Mouse (Mus musculus): ENCODE measurements around the gene Cdhr3. TPM values are rescaled to one million over a fixed set of nuclear protein-coding genes. Genes with fewer than 3 reads are reported as not detected.

Cdhr3 gene
- polyA plus RNA-seq, 1 experiment from 2014 or later = not detected

- H3K9ac ChIP-seq (ENCODE audit: low read depth, low read length) = no peak overlapping the region
- no peak overlapping the region for H3K4me2 ChIP-seq (replicated peaks; ENCODE audit: low read depth, low read length)
- no peaks in the 10 kb centered on the region for H3K9me3 ChIP-seq (ENCODE audit: control insufficient read depth, low read length)
- H3K27ac ChIP-seq (ENCODE audit: low read depth, low read length) = no peak overlapping the region
- 82% methylated on average over 9 of the region's 9 CpGs for WGBS
- no peaks in the 10 kb centered on the region for H3K36me3 ChIP-seq (ENCODE audit: control insufficient read depth, insufficient read depth, low read length)
- H3K4me3 ChIP-seq (ENCODE audit: low read length) = no peak overlapping the region
- ATAC-seq (ENCODE audit: low FRiP score, low TSS enrichment) = no peak
- H3K27me3 ChIP-seq (ENCODE audit: control insufficient read depth, insufficient read depth, low read length) = no peaks in the 10 kb centered on the region
- no peaks in the 10 kb centered on the region for H3K4me1 ChIP-seq (ENCODE audit: control insufficient read depth, insufficient read depth, low read length)
These were observed 33.0 kb upstream of the Cdhr3 start for GRCm38 (mm10) chr12:33125594-33126227.

DNA sequence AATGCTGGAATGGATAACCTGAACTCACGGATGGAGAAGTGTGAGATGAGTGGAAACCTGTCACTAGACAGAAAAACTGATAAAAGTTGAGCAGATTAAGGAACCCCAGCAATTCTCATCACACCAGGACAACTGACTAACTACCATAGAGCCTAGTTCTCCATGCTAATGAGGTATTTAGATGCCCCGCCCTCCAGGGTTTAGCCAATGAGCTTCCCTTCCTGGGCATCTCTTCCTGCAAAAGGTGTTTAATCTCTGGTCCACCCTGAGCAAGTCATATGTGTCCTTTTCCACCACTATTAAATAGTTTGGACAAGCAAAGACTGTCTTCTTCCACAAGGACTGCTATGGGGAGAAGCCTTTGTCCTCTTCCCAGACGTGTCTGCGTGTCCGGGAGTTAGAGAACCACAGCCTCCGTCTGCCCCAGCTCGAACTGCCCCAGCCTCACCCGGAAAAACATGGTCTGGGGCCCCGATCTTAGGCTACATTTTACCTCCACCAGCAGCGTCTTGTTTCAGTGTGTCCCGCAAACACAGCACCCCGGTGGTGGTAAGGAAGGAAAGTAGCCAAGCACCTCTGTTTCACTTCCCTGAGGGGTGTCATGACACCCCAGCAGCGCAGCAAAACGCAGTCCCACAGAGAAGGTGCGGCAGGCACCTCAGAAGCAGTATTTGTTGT lies 26.1 kb upstream of the Cdhr3 start:
- Histone ChIP-seq H3K4me3 (ENCODE audit: low read length) (no peak overlapping the region), H3K4me2 (replicated peaks; ENCODE audit: low read depth, low read length) (no peak overlapping the region), H3K9ac (ENCODE audit: low read depth, low read length) (no peak overlapping the region), H3K36me3 (ENCODE audit: control insufficient read depth, insufficient read depth, low read length) (no peaks in the 10 kb centered on the region), H3K9me3 (ENCODE audit: control insufficient read depth, low read length) (no peaks in the 10 kb centered on the region), H3K27ac (ENCODE audit: low read depth, low read length) (no peak overlapping the region), H3K4me1 (ENCODE audit: control insufficient read depth, insufficient read depth, low read length) (no peaks in the 10 kb centered on the region), H3K27me3 (ENCODE audit: control insufficient read depth, insufficient read depth, low read length) (no peaks in the 10 kb centered on the region; the same call in 1 of the 2 replicates)
- WGBS = 47% methylated on average over 15 of the region's 15 CpGs
- ATAC-seq (ENCODE audit: low FRiP score, low TSS enrichment) = no peak

DNA sequence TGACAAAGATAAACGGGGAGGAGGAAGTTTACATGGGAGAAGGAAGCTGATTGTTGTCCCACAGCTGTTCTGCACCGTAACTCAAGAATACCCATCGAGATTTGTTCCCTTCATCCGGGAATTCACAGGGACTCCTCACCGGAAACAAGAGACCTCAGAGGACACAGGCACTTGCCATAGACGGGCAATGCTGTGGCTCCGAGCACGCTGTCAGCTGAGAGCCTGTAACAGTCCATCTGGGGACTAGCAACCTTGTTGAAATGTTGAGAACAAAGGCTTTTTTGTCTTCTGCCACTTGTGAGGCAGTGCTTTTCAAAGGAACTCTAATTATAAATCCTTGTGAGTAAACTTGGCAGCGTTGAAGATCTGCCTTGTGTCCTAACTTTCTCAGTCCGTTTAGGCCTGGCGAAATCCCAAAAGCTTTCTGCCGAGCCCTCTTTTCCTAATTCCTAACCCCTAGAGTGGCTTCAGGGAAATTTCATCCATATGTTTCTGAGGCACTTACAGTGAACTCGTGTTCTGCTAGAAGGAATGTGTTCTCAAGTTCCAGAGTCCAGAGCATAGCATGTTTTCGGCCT lies 18.3 kb upstream of the Cdhr3 start:
- ATAC-seq (ENCODE audit: low FRiP score, low TSS enrichment) = peak; percentile 46; the same call in 1 of the 2 replicates
- Histone ChIP-seq H3K4me3 (ENCODE audit: low read length) (no peak overlapping the region), H3K4me1 (ENCODE audit: control insufficient read depth, insufficient read depth, low read length) (peaks cover 3% of the 10 kb centered on the region; the same call in 1 of the 2 replicates), H3K9me3 (ENCODE audit: control insufficient read depth, low read length) (no peaks in the 10 kb centered on the region), H3K27me3 (ENCODE audit: control insufficient read depth, insufficient read depth, low read length) (no peaks in the 10 kb centered on the region), H3K36me3 (ENCODE audit: control insufficient read depth, insufficient read depth, low read length) (no peaks in the 10 kb centered on the region), H3K27ac (ENCODE audit: low read depth, low read length) (peak overlapping the region; percentile 20; the same call in 1 of the 2 replicates), H3K4me2 (replicated peaks; ENCODE audit: low read depth, low read length) (no peak overlapping the region), H3K9ac (ENCODE audit: low read depth, low read length) (no peak overlapping the region)
- WGBS = 26% methylated on average over 14 of the region's 14 CpGs

DNA sequence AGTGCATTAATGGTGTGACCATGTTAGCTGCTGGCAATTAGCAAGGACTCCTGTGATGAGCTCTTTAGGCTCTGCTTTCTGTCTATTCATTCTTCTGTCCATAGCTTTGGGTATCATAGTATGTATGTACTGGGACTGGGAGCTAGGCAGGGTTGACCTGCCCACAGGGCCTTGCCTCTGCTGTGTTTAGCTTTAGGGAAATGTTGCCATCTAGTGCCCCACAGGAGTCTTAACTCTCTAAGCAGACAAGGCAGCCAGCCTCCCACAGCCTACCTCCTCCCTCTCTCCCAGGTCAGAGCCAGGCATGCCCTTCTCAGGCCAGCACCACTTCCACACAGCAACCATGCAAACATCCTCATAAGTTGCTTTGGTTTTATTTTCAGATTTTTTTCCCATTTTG lies 16.9 kb upstream of the Cdhr3 start:
- Histone ChIP-seq H3K4me2 (replicated peaks; ENCODE audit: low read depth, low read length) (no peak overlapping the region), H3K9me3 (ENCODE audit: control insufficient read depth, low read length) (no peaks in the 10 kb centered on the region), H3K27me3 (ENCODE audit: control insufficient read depth, insufficient read depth, low read length) (no peaks in the 10 kb centered on the region), H3K27ac (ENCODE audit: low read depth, low read length) (no peak overlapping the region), H3K4me3 (ENCODE audit: low read length) (no peak overlapping the region), H3K36me3 (ENCODE audit: control insufficient read depth, insufficient read depth, low read length) (no peaks in the 10 kb centered on the region), H3K4me1 (ENCODE audit: control insufficient read depth, insufficient read depth, low read length) (peaks cover 3% of the 10 kb centered on the region; the same call in 1 of the 2 replicates), H3K9ac (ENCODE audit: low read depth, low read length) (no peak overlapping the region)
- no peak for ATAC-seq (ENCODE audit: low FRiP score, low TSS enrichment)

GRCm38 (mm10) chr12:33106438-33107167 lies 13.9 kb upstream of the Cdhr3 start:
- Histone ChIP-seq H3K4me3 (ENCODE audit: low read length) (no peak overlapping the region), H3K27me3 (ENCODE audit: control insufficient read depth, insufficient read depth, low read length) (no peaks in the 10 kb centered on the region)
- 81% methylated on average over 10 of the region's 10 CpGs for WGBS

GRCm38 (mm10) chr12:33105724-33106123 lies 13.0 kb upstream of the Cdhr3 start:
- Histone ChIP-seq H3K9me3 (ENCODE audit: control insufficient read depth, low read length) (no peaks in the 10 kb centered on the region), H3K4me2 (replicated peaks; ENCODE audit: low read depth, low read length) (no peak overlapping the region), H3K27me3 (ENCODE audit: control insufficient read depth, insufficient read depth, low read length) (no peaks in the 10 kb centered on the region), H3K36me3 (ENCODE audit: control insufficient read depth, insufficient read depth, low read length) (no peaks in the 10 kb centered on the region), H3K9ac (ENCODE audit: low read depth, low read length) (no peak overlapping the region), H3K27ac (ENCODE audit: low read depth, low read length) (no peak overlapping the region), H3K4me1 (ENCODE audit: control insufficient read depth, insufficient read depth, low read length) (peaks cover 3% of the 10 kb centered on the region; the same call in 1 of the 2 replicates), H3K4me3 (ENCODE audit: low read length) (no peak overlapping the region)
- 82% methylated on average over 4 of the region's 4 CpGs for WGBS
- ATAC-seq (ENCODE audit: low FRiP score, low TSS enrichment) = no peak

More at GRCm38 (mm10) chr12:33106438-33107167, 13.9 kb upstream of the Cdhr3 start:
- Histone ChIP-seq H3K27ac (ENCODE audit: low read depth, low read length) (no peak overlapping the region), H3K9me3 (ENCODE audit: control insufficient read depth, low read length) (no peaks in the 10 kb centered on the region), H3K4me1 (ENCODE audit: control insufficient read depth, insufficient read depth, low read length) (peaks cover 3% of the 10 kb centered on the region; the same call in 1 of the 2 replicates), H3K9ac (ENCODE audit: low read depth, low read length) (no peak overlapping the region), H3K36me3 (ENCODE audit: control insufficient read depth, insufficient read depth, low read length) (no peaks in the 10 kb centered on the region), H3K4me2 (replicated peaks; ENCODE audit: low read depth, low read length) (no peak overlapping the region)
- no peak for ATAC-seq (ENCODE audit: low FRiP score, low TSS enrichment)

DNA sequence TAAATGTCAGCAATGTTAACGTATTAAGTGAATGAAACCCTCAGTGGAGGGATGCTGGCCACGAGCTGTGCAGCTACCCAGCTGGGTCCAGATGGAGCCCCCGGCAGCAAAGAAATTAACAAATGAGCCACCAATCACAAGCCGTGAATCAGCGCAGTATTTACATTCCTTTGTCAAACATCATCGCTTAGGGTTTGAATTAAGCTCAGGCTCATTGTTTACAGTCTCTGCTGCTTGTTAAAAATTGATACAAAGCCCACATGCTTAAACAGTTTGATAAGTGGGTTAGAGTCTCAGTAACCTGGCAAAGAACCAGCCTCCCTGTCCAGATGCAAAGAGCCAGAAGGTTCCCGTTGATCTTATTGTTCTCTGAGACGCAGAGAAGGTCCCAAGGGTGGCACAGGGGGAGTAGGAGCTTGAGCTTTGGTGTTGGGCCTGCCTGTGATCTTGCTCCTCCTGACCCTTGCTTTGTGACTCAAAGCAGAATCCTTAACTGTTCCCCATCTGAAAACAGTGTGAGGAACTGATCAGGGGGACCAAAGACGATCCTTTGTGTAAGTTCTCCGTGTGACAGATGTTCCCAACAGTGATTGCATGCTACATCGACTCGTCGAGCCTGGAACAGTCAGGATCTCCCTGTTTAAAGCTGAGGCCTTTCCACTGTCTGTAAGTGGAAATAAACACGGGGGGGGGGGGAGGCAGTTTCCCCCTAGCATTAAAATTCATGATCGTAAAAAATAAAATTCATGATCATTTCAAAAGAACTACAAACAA lies 9.9 kb upstream of the Cdhr3 start:
- no peaks in the 10 kb centered on the region for H3K27me3 ChIP-seq (ENCODE audit: control insufficient read depth, insufficient read depth, low read length)
- no peak overlapping the region for H3K27ac ChIP-seq (ENCODE audit: low read depth, low read length)
- ATAC-seq (ENCODE audit: low FRiP score, low TSS enrichment) = no peak
- 49% methylated on average over 15 of the region's 15 CpGs for WGBS
- no peak overlapping the region for H3K9ac ChIP-seq (ENCODE audit: low read depth, low read length)
- no peaks in the 10 kb centered on the region for H3K36me3 ChIP-seq (ENCODE audit: control insufficient read depth, insufficient read depth, low read length)
- no peaks in the 10 kb centered on the region for H3K4me1 ChIP-seq (ENCODE audit: control insufficient read depth, insufficient read depth, low read length)
- no peak overlapping the region for H3K4me2 ChIP-seq (replicated peaks; ENCODE audit: low read depth, low read length)
- no peak overlapping the region for H3K4me3 ChIP-seq (ENCODE audit: low read length)
- no peaks in the 10 kb centered on the region for H3K9me3 ChIP-seq (ENCODE audit: control insufficient read depth, low read length)

GRCm38 (mm10) chr12:33101627-33102026 lies 9.0 kb upstream of the Cdhr3 start:
- no peak overlapping the region for H3K4me2 ChIP-seq (replicated peaks; ENCODE audit: low read depth, low read length)
- no peak overlapping the region for H3K9ac ChIP-seq (ENCODE audit: low read depth, low read length)
- no peak overlapping the region for H3K27ac ChIP-seq (ENCODE audit: low read depth, low read length)
- H3K36me3 ChIP-seq (ENCODE audit: control insufficient read depth, insufficient read depth, low read length) = no peaks in the 10 kb centered on the region
- WGBS = 85% methylated on average over 8 of the region's 8 CpGs
- no peak overlapping the region for H3K4me3 ChIP-seq (ENCODE audit: low read length)
- no peaks in the 10 kb centered on the region for H3K9me3 ChIP-seq (ENCODE audit: control insufficient read depth, low read length)
- H3K4me1 ChIP-seq (ENCODE audit: control insufficient read depth, insufficient read depth, low read length) = no peaks in the 10 kb centered on the region
- ATAC-seq (ENCODE audit: low FRiP score, low TSS enrichment) = no peak
- no peaks in the 10 kb centered on the region for H3K27me3 ChIP-seq (ENCODE audit: control insufficient read depth, insufficient read depth, low read length)

Measured in kidney, embryonic 14.5 days (tissue).